Mouse (Mus musculus) CH12.LX (cell line): ENCODE measurements at regions not wholly inside any gene's neighbourhood (a gene's known extent, or its start where the extent isn't known, plus 50 kb on each side); places are given as distances from the start of the nearest gene placed in this dataset.

Experiments used
- DNase-seq: peaks from one replicate; pipeline ENCODE4 v3.0.0-alpha.2; 2013; ENCODE audit errors: extremely low read depth
- H3K27ac ChIP-seq: 2 replicates; pipeline ENCODE4 v1.5.1; 2012; ENCODE audit warnings: low read depth, mild to moderate bottlenecking, control low read depth, moderate library complexity; ENCODE audit not compliant: insufficient read depth
- H3K27me3 ChIP-seq: replicated peaks from 2 replicates; pipeline ENCODE3; 2012; ENCODE audit warnings: inconsistent platforms
- H3K36me3 ChIP-seq, 2 experiments: replicated peaks in 1 of 2; 2 replicates each; pipeline versions ENCODE3 to v1.6.1; 2012; ENCODE audit warnings: inconsistent platforms in 1 of 2, low read length in 1 of 2, mild to moderate bottlenecking in 1 of 2, mixed read lengths in 1 of 2, moderate library complexity in 1 of 2; ENCODE audit not compliant: control insufficient read depth in 1 of 2, insufficient read depth in 1 of 2
- H3K4me1 ChIP-seq, 2 experiments: 2 replicates each; pipeline ENCODE4 v1.6.1; 2012; ENCODE audit warnings: inconsistent platforms in 1 of 2, moderate library complexity in 1 of 2; ENCODE audit not compliant: insufficient read depth in 2 of 2, control insufficient read depth in 1 of 2
- H3K4me2 ChIP-seq: 2 replicates; pipeline ENCODE4 v1.6.1; 2012; ENCODE audit warnings: low read depth, mild to moderate bottlenecking, control low read depth; ENCODE audit not compliant: poor library complexity, insufficient read depth, severe bottlenecking
- H3K4me3 ChIP-seq, 3 experiments: fragments of 150-350 bp in 1 of 3; sonication (generic) in 1 of 3; replicated peaks in 1 of 3; 2 replicates each; pipeline versions ENCODE3 to v1.5.1; 2011 to 2012; ENCODE audit warnings: low read depth in 2 of 3, low read length in 2 of 3, mild to moderate bottlenecking in 2 of 3, moderate library complexity in 2 of 3, control low read depth in 1 of 3, improper control_type of control experiment in 1 of 3, inconsistent platforms in 1 of 3, mixed read lengths in 1 of 3; ENCODE audit not compliant: poor library complexity in 1 of 3
- H3K79me2 ChIP-seq: replicated peaks from 2 replicates; pipeline ENCODE4 v1.6.1; 2012; ENCODE audit warnings: mild to moderate bottlenecking, moderate library complexity; ENCODE audit not compliant: control insufficient read depth, poor library complexity, insufficient read depth, severe bottlenecking; ENCODE audit errors: extremely low read depth
- H3K9ac ChIP-seq: 2 replicates; pipeline ENCODE4 v1.6.1; 2012; ENCODE audit warnings: low read depth, mild to moderate bottlenecking, control low read depth, moderate library complexity; ENCODE audit not compliant: insufficient read depth
- H3K9me3 ChIP-seq: replicated peaks from 2 replicates; pipeline ENCODE3; 2012; ENCODE audit warnings: low read length, inconsistent platforms, mixed read lengths
- CHD1 ChIP-seq: IDR thresholded peaks from 2 replicates; pipeline ENCODE4 v1.6.1; 2012; ENCODE audit warnings: low read depth, low read length, improper control_type of control experiment, inconsistent platforms
- CHD2 ChIP-seq: IDR thresholded peaks from 2 replicates; pipeline ENCODE4 v1.6.1; 2011; ENCODE audit warnings: low read length, improper control_type of control experiment
- EP300 ChIP-seq: IDR thresholded peaks from 2 replicates; pipeline ENCODE4 v1.6.1; 2011; ENCODE audit warnings: low read length, improper control_type of control experiment
- ETS1 ChIP-seq: conservative IDR thresholded peaks from 2 replicates; pipeline ENCODE4 v1.6.1; 2012; ENCODE audit warnings: low read depth, mild to moderate bottlenecking, inconsistent platforms, low read length, improper control_type of control experiment, moderate library complexity
- GABPA ChIP-seq: IDR thresholded peaks from 2 replicates; pipeline ENCODE4 v1.6.1; 2012; ENCODE audit warnings: low read depth, low read length, improper control_type of control experiment, inconsistent platforms; ENCODE audit not compliant: insufficient replicate concordance
- KAT2A ChIP-seq: IDR thresholded peaks from 2 replicates; pipeline ENCODE4 v1.6.1; 2012; ENCODE audit warnings: low read length, improper control_type of control experiment, inconsistent platforms; ENCODE audit not compliant: insufficient replicate concordance
- MAFK ChIP-seq: IDR thresholded peaks from 2 replicates; pipeline ENCODE4 v1.6.1; 2011; ENCODE audit warnings: low read length, improper control_type of control experiment; ENCODE audit not compliant: insufficient replicate concordance
- MEF2A ChIP-seq: IDR thresholded peaks from 2 replicates; pipeline ENCODE4 v1.6.1; 2014; ENCODE audit warnings: low read depth, mild to moderate bottlenecking, inconsistent platforms, low read length, improper control_type of control experiment, borderline replicate concordance
- MYC ChIP-seq: IDR thresholded peaks from 2 replicates; pipeline ENCODE4 v1.6.1; 2011; ENCODE audit warnings: low read depth, mild to moderate bottlenecking, improper control_type of control experiment, low read length
- NELFE ChIP-seq: IDR thresholded peaks from 2 replicates; pipeline ENCODE4 v1.6.1; 2011; ENCODE audit warnings: low read depth, low read length, improper control_type of control experiment
- PAX5 ChIP-seq: IDR thresholded peaks from 2 replicates; pipeline ENCODE4 v1.6.1; 2012; ENCODE audit warnings: low read length, inconsistent platforms, mixed read lengths
- POLR2A ChIP-seq: IDR thresholded peaks from 2 replicates; pipeline ENCODE4 v1.6.1; 2011; ENCODE audit warnings: low read depth, mild to moderate bottlenecking, improper control_type of control experiment, low read length
- POLR2AphosphoS2 ChIP-seq: IDR thresholded peaks from 2 replicates; pipeline ENCODE4 v1.6.1; 2011; ENCODE audit warnings: low read depth, low read length, improper control_type of control experiment
- RCOR1 ChIP-seq: conservative IDR thresholded peaks from 2 replicates; pipeline ENCODE4 v1.6.1; 2012; ENCODE audit warnings: low read depth, mild to moderate bottlenecking, inconsistent platforms, low read length, improper control_type of control experiment
- TBP ChIP-seq: conservative IDR thresholded peaks from 2 replicates; pipeline ENCODE4 v1.6.1; 2011; ENCODE audit warnings: low read depth, low read length, improper control_type of control experiment
- USF1 ChIP-seq: IDR thresholded peaks from 2 replicates; pipeline ENCODE4 v1.6.1; 2014; ENCODE audit warnings: low read depth, mild to moderate bottlenecking, inconsistent platforms, low read length, improper control_type of control experiment
- ZC3H11A ChIP-seq: IDR thresholded peaks from 2 replicates; pipeline ENCODE4 v1.6.1; 2012; ENCODE audit warnings: low read depth, mild to moderate bottlenecking, inconsistent platforms, low read length, improper control_type of control experiment
- ZKSCAN1 ChIP-seq: IDR thresholded peaks from 2 replicates; pipeline ENCODE4 v1.6.1; 2012; ENCODE audit warnings: low read depth, inconsistent platforms, low read length, improper control_type of control experiment, borderline replicate concordance
- dilution Hi-C: fragments of 300-500 bp; cut with MboI; formaldehyde crosslinking; loops from 2 replicates; pipeline ENCODE4 v1.14.3; 2020; ENCODE audit warnings: low sequenced_read_pairs; ENCODE audit not compliant: extremely low pct_unique_long_range_greater_than_20kb, extremely low pct_ligation_motif_present
- in situ Hi-C: fragments of 300-500 bp; cut with MboI; formaldehyde crosslinking; loops from 3 replicates; pipeline ENCODE4 v1.14.3; 2019; ENCODE audit warnings: low sequenced_read_pairs, low pct_ligation_motif_present, low pct_unique_long_range_greater_than_20kb, mixed read lengths

DNA sequence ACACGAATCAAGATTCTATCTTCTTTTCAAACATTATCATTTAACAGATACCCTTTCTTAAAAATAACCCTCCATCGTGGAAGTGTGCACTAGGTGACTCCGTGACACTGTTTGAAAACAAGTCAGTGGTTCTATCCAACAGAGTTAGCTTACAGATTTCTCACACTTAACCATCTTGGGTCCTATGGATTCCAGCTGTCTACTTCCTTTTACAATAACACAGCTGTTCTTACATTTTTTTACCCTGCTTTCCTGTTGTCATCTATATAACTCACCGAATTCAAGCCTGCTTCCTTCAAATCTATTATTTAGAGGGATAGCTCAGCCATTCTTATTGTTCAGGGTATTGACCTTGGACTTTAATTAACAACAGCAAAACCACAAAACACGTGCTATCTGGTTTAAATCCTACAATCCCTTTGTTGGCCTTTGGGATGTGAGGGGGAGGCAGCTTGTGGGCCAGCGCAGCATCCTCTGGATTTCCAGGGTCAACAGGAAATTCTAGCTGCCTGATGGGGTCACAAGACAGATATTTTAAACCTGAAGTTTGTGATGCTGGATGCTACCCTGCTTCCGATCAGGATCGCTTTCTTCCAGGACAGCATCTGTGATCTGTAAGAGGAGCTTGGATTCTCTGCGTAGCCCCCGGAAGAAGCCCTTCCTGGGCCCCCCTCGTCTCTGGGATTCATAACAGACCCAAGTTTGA, 94.4 kb upstream of the Tas2r134 start:
- Histone ChIP-seq H3K9ac (no peak overlapping the region), H3K27ac (no peak overlapping the region), H3K4me3 (no peak overlapping the region), H3K27me3 (no peaks in the 10 kb centered on the region), H3K4me1 (no peaks in the 10 kb centered on the region), H3K79me2 (no peaks in the 10 kb centered on the region), H3K36me3 (no peaks in the 10 kb centered on the region), H3K4me2 (no peak overlapping the region), H3K9me3 (no peaks in the 10 kb centered on the region)
- TF ChIP-seq ZC3H11A (no peak), TBP (no peak), RCOR1 (no peak), MEF2A (no peak)
- no peak for DNase-seq
- in situ Hi-C loops (loop anchor here (25.0 kb wide), 1 partner anchor 379 kb away; no protein-coding TSS in a partner anchor), dilution Hi-C loops (no loop called here)

DNA sequence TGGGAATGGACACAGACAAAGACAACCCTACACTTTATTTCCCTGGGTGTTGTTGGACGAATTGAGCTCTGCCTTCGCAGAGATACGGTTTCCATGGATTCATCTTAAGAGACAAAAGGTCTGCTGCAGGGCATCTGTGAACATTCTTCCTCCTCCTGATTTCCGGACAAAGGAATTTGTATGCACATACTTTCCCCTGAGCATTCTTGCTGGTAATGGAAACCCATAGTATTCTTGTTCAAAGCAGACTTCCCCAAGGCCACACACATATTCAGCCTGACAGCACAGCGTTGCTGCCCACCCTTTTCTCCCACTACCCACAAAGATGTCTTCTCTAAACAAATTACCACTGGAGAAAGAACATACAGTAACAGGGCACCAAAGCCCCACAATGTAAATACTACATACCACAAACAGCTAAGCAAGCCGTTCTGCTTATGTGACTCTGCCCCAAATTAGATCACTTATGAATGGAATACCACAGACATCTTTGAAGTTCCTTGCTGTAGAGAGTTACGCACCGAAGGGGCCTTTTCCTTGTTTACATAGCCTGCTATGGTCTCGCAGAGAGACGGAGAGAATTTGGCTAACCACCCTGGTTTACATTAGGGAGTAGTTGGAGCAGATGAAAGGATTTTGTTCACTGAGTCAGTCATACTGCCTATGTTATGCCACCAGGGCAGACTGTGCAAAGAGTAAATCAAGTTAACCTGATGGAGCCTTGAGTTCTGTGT, 96.0 kb upstream of the Tas2r134 start:
- Histone ChIP-seq H3K4me3 (no peak overlapping the region), H3K27ac (no peak overlapping the region), H3K9me3 (no peaks in the 10 kb centered on the region), H3K4me2 (no peak overlapping the region), H3K79me2 (no peaks in the 10 kb centered on the region), H3K4me1 (no peaks in the 10 kb centered on the region), H3K9ac (no peak overlapping the region), H3K27me3 (no peaks in the 10 kb centered on the region), H3K36me3 (no peaks in the 10 kb centered on the region)
- in situ Hi-C loops (loop anchor here (25.0 kb wide), 1 partner anchor 381 kb away; no protein-coding TSS in a partner anchor), dilution Hi-C loops (no loop called here)
- TF ChIP-seq ZC3H11A: no peak
- no peak for TF ChIP-seq EP300
- no peak for TF ChIP-seq USF1
- TF ChIP-seq POLR2AphosphoS2: no peak
- TF ChIP-seq MEF2A: no peak
- TF ChIP-seq POLR2A: no peak
- no peak for TF ChIP-seq CHD1
- no peak for TF ChIP-seq MAFK
- TF ChIP-seq PAX5: no peak
- TF ChIP-seq CHD2: no peak
- no peak for DNase-seq

DNA sequence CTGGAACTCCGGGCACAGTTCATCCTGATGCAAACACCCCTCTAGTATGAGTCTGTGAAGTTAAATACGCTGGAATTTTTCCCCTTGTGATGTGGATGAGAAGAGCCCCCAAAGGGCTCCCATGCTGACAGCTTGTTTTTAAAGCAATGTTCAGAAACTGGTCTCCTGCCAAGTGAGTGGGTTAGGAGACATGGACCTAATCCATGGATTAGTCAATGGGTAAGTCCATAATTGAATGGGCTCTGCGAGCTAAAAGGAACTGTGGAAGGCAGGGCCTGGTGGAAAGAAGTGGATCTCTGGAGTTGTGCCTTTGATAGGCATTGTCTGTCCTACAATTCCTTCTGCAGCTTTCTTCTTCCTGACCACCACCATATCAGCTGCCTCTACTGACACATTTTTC, 104.5 kb upstream of the Tas2r134 start:
- Histone ChIP-seq H3K9ac (no peak overlapping the region), H3K4me3 (no peak overlapping the region), H3K36me3 (no peaks in the 10 kb centered on the region), H3K27me3 (no peaks in the 10 kb centered on the region), H3K9me3 (no peaks in the 10 kb centered on the region), H3K4me1 (no peaks in the 10 kb centered on the region), H3K79me2 (no peaks in the 10 kb centered on the region), H3K27ac (no peak overlapping the region), H3K4me2 (no peak overlapping the region)
- dilution Hi-C loops: no loop called here
- DNase-seq: no peak
- in situ Hi-C loops: no loop called here
- no peak for TF ChIP-seq NELFE
- no peak for TF ChIP-seq KAT2A
- no peak for TF ChIP-seq ZKSCAN1
- TF ChIP-seq GABPA: no peak
- no peak for TF ChIP-seq MYC
- no peak for TF ChIP-seq ETS1
- TF ChIP-seq ZC3H11A: no peak
